Mouse (Mus musculus) intestine, embryonic 16.5 days (tissue): ENCODE measurements around the gene Olfr406. TPM values are rescaled to one million over a fixed set of nuclear protein-coding genes. Genes with fewer than 3 reads are reported as not detected.

ENCODE experiments used
- ATAC-seq: fragments of 200-750 bp; cut with Nextera tagmentation; 2 replicates; pipeline ENCODE4 v1.8.0; 2017; ENCODE audit warnings: moderate TSS enrichment, moderate library complexity
- H3K27ac ChIP-seq: fragments of 300-500 bp; sonication (generic); 2 replicates; pipeline ENCODE4 v1.5.1; 2014; ENCODE audit warnings: mild to moderate bottlenecking, low read length
- H3K27me3 ChIP-seq: fragments of 300-500 bp; sonication (generic); replicated peaks from 2 replicates; pipeline ENCODE4 v1.6.1; 2014; ENCODE audit warnings: low read length, control low read depth, mixed read lengths; ENCODE audit not compliant: control insufficient read depth, insufficient read depth
- H3K36me3 ChIP-seq: fragments of 300-500 bp; sonication (generic); 2 replicates; pipeline ENCODE4 v1.6.1; 2014; ENCODE audit warnings: low read length, control low read depth; ENCODE audit not compliant: control insufficient read depth, insufficient read depth
- H3K4me1 ChIP-seq: fragments of 300-500 bp; sonication (generic); 2 replicates; pipeline ENCODE4 v1.6.1; 2014; ENCODE audit warnings: low read length, control low read depth, mixed read lengths; ENCODE audit not compliant: control insufficient read depth, insufficient read depth
- H3K4me2 ChIP-seq: fragments of 300-500 bp; sonication (generic); 2 replicates; pipeline ENCODE4 v1.6.1; 2014; ENCODE audit warnings: low read depth, low read length, control low read depth
- H3K4me3 ChIP-seq: fragments of 300-500 bp; sonication (generic); 2 replicates; pipeline ENCODE4 v1.5.1; 2014; ENCODE audit warnings: mild to moderate bottlenecking, low read length
- H3K9ac ChIP-seq: fragments of 300-500 bp; sonication (generic); 2 replicates; pipeline ENCODE4 v1.6.1; 2014; ENCODE audit warnings: low read depth, low read length
- H3K9me3 ChIP-seq: fragments of 300-500 bp; sonication (generic); 2 replicates; pipeline ENCODE4 v1.6.1; 2016; ENCODE audit warnings: low read length, control low read depth; ENCODE audit not compliant: control insufficient read depth
- WGBS: fragments of 180-500 bp; shearing (Covaris S2); extraction: QIAGEN DNeasy Blood & Tissue Kit; methylation state at CpG from one replicate; pipeline ENCODE4 v1.1.7; 2014; 5-methylcytosine and 5-hydroxymethylcytosine counted together
- polyA plus RNA-seq: library from polyadenylated mRNA; unstranded; fragments of >200 nt; fragmentation: Nextera tagmentation; extraction: Ambion mirVana; gene quantifications from 2 replicates; pipeline ENCODE4 v1.2.1, GENCODE M21; 2015

The Olfr406 gene
- polyA plus RNA-seq: not detected in 2 replicates

DNA sequence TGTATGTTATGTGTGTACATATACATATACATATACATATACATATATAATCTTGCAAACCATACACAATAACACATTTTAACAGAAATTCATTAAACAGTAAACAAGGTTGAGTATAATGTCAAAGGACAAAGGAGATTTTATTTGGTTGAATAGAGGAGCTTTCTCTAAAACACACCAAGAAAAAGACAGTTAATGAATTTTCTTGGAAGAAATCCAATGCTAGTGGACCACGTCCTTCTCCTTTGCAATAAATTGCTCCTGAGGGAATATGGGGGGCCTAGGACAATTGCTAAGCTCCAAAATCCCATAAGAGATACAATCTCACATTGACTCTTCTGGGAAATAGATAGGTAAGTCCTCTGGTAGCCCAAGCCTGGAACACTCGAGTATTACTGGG is at the start of gene Olfr406:
Gene Olfr406, plus strand, starts transcription at position 301 of the 400 bp plus-strand sequence.
- H3K4me1 ChIP-seq: no peaks in the 10 kb centered on the region
- WGBS: 50% methylated on average over 2 of the region's 2 CpGs

DNA sequence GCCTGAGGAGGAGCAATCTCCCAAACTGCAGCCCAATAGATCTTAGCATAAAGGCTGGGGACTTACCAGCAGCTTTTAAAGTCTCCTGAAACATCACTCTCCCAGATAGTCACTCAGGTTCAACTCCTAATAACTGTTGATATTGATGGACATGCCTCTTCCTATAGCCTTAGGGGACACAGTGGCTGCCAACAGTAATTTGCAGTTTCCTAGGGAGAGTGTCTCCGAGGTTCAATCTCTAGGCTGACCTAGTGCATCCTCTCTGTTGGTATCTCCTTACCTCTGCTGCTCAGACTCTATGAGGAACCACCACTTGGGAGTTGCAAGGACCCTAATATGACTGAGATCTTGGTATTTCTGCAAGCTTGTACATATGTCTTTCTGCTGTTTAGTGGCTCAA is 48.3 kb upstream of the Olfr406 start, which contains the start of gene Olfr43:
Gene Olfr43, minus strand, starts transcription at position 101 of the 400 bp plus-strand sequence.
- no peak within 1 kb of the TSS for H3K9ac ChIP-seq
- no peaks in the 10 kb centered on the region for H3K36me3 ChIP-seq
- H3K4me1 ChIP-seq: no peaks in the 10 kb centered on the region
- H3K4me3 ChIP-seq: no peak within 1 kb of the TSS
- WGBS: 56% methylated on average over 1 of the region's 1 CpGs
- no peak for ATAC-seq
- no peaks in the 10 kb centered on the region for H3K27me3 ChIP-seq
- no peaks in the 10 kb centered on the region for H3K9me3 ChIP-seq
- H3K4me2 ChIP-seq: no peak within 1 kb of the TSS
- H3K27ac ChIP-seq: no peak within 1 kb of the TSS

More for the DNA sequence above, at the start of gene Olfr406:
- ATAC-seq: no peak
- Histone ChIP-seq H3K4me3 (no peak within 1 kb of the TSS), H3K9me3 (no peaks in the 10 kb centered on the region), H3K4me2 (no peak within 1 kb of the TSS), H3K27ac (no peak within 1 kb of the TSS), H3K9ac (no peak within 1 kb of the TSS), H3K36me3 (no peaks in the 10 kb centered on the region), H3K27me3 (no peaks in the 10 kb centered on the region)

GRCm38 (mm10) chr11:74241201-74241600 is 18.4 kb upstream of the Olfr406 start:
- Histone ChIP-seq H3K4me2 (no peak overlapping the region), H3K4me1 (no peaks in the 10 kb centered on the region), H3K9me3 (no peaks in the 10 kb centered on the region), H3K27me3 (no peaks in the 10 kb centered on the region), H3K9ac (no peak overlapping the region), H3K36me3 (no peaks in the 10 kb centered on the region), H3K4me3 (no peak overlapping the region), H3K27ac (no peak overlapping the region)
- ATAC-seq: no peak
- WGBS: 87% methylated on average over 3 of the region's 3 CpGs

GRCm38 (mm10) chr11:74283436-74283835 is 23.8 kb downstream of the Olfr406 start, which contains the start of gene Olfr59:
Gene Olfr59 (plus strand): TSS chr11:74283736.
- Histone ChIP-seq H3K36me3 (no peaks in the 10 kb centered on the region), H3K4me1 (no peaks in the 10 kb centered on the region), H3K9ac (no peak within 1 kb of the TSS), H3K27me3 (no peaks in the 10 kb centered on the region), H3K9me3 (no peaks in the 10 kb centered on the region; the same call in 1 of the 2 replicates), H3K27ac (no peak within 1 kb of the TSS), H3K4me2 (no peak within 1 kb of the TSS), H3K4me3 (no peak within 1 kb of the TSS)
- no peak for ATAC-seq
- 61% methylated on average over 2 of the region's 2 CpGs for WGBS

DNA sequence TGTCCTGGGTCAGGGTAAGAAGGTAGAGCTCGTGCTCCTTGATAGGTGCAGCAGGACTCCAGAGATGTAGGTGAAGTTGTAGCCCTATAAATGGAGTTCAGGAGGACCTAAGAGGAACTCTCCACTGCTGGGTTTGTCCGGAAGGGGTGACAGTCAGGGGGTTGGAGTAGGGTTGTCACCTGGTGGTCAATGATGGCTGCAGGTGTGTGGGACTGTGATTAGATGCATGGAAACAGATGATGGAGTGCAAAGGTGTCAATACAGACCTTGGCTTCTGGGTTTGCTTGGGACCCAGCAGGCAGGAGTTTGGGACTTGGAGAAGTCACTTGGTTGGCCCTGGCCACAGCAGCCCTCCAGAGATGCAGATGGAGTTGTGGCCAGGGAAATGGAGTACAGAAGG is 27.6 kb downstream of the Olfr406 start:
- Histone ChIP-seq H3K9ac (no peak overlapping the region), H3K4me1 (no peaks in the 10 kb centered on the region), H3K27ac (no peak overlapping the region), H3K36me3 (no peaks in the 10 kb centered on the region), H3K4me2 (no peak overlapping the region), H3K9me3 (no peaks in the 10 kb centered on the region), H3K27me3 (no peaks in the 10 kb centered on the region), H3K4me3 (no peak overlapping the region)
- ATAC-seq: no peak
- WGBS: 76% methylated on average over 2 of the region's 2 CpGs

Other genes starting within 250 kb of the Olfr406 start
- not detected in 2 replicates for gene Olfr139, start 203.3 kb upstream of the Olfr406 start, polyA plus RNA-seq
- gene Olfr399, start 203.2 kb upstream of the Olfr406 start, polyA plus RNA-seq: not detected in 2 replicates
- 0.05 TPM in 1 of 2 replicates, not detected in the other for gene Zfp616, start 189.9 kb upstream of the Olfr406 start, polyA plus RNA-seq
- gene Olfr401, start 146.1 kb upstream of the Olfr406 start, polyA plus RNA-seq: not detected in 2 replicates
- gene Olfr402, start 106.3 kb upstream of the Olfr406 start, polyA plus RNA-seq: not detected in 2 replicates
- not detected in 2 replicates for gene Olfr403, start 73.6 kb upstream of the Olfr406 start, polyA plus RNA-seq
- gene Olfr43, start 48.4 kb upstream of the Olfr406 start, polyA plus RNA-seq: not detected in 2 replicates
- not detected in 2 replicates for gene Olfr59, start 23.9 kb downstream of the Olfr406 start, polyA plus RNA-seq
- not detected in 2 replicates for gene Olfr410, start 78.2 kb downstream of the Olfr406 start, polyA plus RNA-seq
- not detected in 2 replicates for gene Olfr411, start 92.8 kb downstream of the Olfr406 start, polyA plus RNA-seq
- gene Olfr412, start 102.3 kb downstream of the Olfr406 start, polyA plus RNA-seq: not detected in 2 replicates